Mouse (Mus musculus) megakaryocyte, adult 5-6 weeks (primary cell): Measurements from ENCODE around the gene Fis1. TPM values are rescaled to one million over a fixed set of nuclear protein-coding genes. Genes with fewer than 3 reads are reported as not detected.
A peak's percentile ranks its signal among the peaks of the same experiment; 100 is the strongest.

Source experiments
- ATAC-seq: 2 replicates; pipeline ENCODE4 v1.8.0; 2016; ENCODE audit warnings: mild to moderate bottlenecking, inconsistent platforms; ENCODE audit not compliant: poor library complexity, severe bottlenecking
- total RNA-seq, 2 experiments: library from RNA; stranded (forward) in 1 of 2; stranded (reverse) in 1 of 2; fragments of 153-499, 151-499 nt in 1 of 2; fragments of 221-1000, 200-1000 nt in 1 of 2; gene quantifications; 2 replicates each; pipeline versions ENCODE4 v1.2.3 to v1.2.4; 2015 to 2017

The Fis1 gene
- total RNA-seq, 2 experiments from 2014 or later: 147 to 310 TPM

DNA sequence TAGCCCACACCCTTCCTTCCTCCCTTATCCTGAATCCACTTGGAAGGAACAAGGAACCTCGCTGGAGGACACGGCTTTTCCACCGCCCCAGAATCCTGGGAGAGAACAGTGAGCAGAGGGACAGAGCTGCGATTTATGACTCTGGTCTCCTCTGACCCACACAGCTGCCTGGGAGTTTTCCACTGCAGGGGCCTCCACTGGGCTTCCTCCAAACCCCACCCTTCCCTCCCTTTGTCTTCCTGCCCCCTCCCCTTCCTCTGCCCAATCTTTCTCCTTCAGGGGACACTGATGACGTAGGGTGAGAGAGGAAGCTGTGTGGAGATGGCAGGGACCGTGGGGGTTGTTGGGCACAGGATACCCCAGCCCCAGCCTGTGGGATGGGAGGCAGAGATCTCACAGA lies 13.3 kb downstream of the Fis1 start, which contains the start of gene Cldn15:
Gene Cldn15, plus strand, starts transcription at position 286 of the 400 bp plus-strand sequence.
- no peak for ATAC-seq

DNA sequence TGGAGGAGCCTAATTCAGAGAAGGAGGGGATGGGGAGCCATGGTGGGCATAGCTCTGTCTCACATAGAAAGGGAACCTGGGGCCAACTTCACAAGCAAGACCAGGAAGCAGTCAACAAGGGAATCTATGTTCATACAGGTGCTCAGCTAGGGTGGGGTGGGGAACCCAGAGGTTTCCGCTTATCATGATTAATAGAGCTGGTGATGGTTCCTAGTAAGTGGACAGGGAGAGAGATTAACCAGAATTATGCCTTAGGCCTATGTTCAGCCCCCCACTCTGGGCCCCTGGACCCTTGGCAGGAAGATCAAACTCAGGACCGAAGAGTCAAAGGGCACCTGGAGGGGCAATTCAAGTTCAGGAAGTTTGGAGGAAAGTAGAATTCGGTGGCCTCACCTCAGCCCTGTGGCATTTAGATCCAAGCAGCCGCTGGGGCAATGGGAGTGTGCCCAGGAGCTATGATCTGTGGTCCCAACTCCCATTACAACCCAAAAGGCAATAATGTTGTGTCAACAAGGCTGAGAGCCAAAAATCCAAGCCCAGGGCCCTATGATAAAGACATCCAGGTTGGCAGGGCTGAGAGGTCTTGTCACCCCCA lies 13.9 kb downstream of the Fis1 start:
- ATAC-seq: no peak

DNA sequence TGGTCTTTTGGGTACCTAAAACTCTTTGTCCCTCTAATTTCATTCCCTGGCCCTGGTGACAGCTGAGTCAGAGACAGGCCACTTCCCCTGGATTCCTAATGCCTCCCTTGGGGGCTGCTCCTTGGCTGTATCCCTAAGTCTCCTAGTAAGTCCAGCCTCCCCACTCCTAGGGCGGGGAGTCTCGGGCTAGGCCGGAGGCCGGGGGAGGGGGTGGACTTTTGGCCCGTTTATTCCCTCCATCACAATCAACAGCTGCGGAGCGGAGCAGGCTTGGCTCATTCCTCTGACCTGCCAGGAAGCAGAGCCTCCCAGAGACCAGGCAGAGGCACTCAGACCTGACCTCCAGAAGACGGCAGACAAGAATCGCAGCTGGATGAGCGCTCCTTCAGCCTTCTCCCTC lies 14.5 kb downstream of the Fis1 start:
- ATAC-seq: no peak

DNA sequence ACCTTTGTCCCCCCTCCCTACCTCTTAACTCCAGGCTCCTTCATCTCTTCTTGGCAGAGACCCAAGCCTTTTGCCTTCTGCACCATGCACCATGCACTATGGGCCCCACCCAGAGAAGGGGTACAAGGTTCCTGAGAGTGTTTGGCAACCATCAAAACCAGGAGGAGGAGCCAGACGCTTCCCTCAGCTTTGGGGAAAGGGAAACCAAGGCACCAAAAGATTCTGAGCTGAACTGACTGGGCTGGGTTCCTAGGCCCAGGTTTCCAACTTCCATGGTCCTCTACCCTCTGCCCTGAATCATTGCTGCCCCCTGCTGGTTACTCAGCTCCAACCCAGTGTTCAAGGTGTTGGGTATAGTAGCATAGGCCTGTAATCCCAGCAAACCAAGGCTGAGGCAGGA lies 17.6 kb downstream of the Fis1 start:
- ATAC-seq: peak; percentile 72

DNA sequence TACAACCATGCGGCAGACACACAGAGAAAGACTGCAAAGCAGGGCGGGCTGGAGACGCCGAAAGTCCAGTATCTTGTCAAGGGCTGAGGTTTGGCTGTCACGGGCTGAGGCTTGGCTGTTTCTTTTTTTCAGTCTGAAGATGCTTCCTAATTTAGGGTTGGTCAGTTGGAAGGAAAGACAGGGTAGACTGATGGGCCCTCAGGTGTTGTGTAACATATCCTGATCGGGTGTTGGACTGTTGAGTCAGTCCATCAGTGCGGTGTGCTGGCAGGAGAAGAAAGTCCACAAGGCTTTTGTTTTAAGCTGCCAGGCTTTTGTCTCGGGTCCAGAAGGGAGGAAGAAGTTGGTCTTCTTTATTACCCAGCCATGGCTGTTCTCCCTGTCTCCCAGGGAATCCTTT lies 20.6 kb downstream of the Fis1 start:
- ATAC-seq: peak; percentile 34

DNA sequence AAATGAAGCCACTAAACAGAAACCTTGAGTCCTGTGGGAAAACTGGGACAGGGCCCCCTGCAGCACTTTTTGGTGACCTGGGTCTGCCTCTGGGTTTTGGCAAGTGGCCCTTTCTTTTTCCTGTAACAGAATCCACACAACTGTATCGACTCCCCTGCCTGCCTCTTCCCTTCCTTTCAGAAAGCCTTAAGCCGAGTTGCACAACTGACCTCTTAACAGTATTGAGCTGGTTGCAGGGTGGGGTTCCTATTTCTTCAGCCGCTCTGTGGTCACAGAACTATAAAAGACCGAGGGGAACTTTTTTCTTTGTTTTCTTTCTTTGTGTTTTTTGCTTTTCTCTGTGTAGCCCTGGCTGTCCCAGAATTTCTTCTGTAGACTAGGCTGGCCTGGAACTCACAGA lies 24.7 kb downstream of the Fis1 start:
- peak; percentile 78 for ATAC-seq

DNA sequence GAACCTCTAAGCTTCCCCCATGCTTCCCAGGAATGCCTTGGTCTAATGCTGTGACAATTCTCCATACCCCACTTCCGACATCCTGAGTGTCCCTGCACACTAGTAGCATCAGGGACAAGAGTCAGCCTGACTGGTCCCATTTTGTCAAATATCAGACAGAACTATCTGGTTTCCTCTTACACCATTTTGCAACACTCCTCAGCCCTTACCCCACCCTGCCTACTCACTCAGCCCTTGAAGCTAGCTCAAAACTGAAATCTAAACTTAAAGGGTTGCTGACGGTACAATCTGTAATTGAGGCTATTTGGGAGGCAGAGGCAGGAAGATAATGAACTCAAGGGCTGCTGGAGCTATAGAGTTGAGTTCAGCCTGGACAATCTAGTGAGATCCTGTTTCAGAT lies 26.7 kb downstream of the Fis1 start:
- ATAC-seq: peak; percentile 55

DNA sequence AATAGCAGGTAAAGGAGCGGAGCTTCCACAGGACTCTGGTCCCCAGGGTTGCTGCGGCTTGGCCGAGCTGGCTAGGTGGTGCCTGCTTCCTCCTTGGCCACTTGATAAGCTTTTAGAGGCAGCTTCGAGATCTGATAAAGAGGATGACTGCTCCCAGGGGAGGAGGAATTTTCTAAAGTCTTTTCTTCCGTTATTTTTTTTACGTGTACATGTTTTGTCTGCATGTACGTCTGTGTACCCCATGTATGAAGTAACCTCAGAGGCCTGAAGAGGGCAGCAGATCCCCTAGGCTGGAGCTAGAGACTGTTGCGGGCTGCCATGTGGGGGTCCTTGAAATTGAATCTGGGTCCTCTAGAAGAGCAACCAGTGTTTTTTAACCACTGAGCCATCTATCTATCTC lies 27.9 kb downstream of the Fis1 start:
- ATAC-seq: no peak

DNA sequence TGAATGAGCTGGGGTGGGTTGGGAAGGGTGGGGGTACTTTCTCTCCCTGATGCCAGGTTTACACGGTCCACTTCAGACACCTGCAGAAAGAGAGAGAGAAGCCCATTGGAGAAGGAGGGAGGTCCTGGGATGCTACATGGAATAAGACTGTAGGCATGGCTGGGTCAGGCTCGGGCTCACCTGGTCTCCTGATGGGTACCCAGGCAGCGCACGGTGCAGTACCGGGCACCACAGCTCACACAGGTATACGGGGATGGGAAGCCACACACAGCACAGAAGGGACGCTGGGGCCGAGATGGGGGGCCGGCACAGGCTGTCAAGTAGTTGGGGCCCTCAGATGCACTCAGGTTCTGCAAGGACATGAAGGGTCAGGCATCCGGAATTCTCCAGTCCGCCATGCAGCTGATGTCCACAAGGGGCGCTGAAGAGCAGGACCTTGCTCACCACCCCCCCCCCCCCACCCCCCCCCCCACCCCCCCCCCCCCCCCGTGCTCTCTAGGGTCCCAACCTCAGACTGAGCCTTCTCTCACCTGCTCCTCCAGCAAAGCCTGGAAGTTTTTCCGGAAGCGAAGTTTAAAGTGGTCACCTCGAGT lies 29.4 kb downstream of the Fis1 start:
- no peak for ATAC-seq

DNA sequence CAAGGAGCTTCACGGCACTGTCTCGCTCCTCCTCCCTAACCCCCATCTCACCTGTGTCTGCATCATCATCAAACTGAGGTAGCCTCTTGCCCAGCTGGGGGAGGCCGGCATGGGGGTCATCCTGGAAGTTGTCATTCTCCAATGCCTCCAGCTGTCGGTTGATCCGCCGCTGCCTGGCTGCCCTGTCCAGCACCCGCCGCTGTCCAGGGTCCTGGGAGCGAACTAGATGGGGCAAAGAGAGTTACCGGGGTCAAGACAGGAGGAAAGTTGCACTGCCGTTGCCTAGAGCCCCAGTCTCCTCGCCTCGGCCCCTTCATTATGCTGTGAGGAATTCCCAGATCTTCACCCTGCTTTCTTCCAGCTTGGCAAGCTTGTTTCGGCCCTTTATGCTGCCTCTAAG lies 31.8 kb downstream of the Fis1 start:
- no peak for ATAC-seq

DNA sequence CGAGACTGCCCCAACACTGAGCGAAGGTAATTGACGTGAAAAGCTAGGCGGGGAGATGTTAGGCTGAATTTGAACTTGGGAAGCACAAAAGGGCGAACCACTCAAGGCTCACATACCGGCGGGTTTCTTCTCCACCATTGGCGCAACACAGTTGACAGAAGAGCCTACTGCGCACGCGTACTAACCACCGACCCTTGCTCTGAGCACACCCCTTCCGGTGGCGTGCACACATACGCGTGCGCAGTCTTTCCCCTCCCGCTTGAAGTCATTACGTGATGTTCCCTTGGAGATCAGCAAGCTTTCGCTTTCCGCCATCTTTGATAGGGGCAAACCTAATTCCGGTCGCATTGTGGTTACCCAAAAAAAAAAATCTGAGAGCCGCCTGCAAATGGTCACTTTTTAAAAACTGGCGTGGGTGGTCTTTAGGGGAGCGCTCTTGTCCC lies 33.6 kb downstream of the Fis1 start, which contains the start of gene Plod3:
Gene Plod3, plus strand, starts transcription at position 325 of the 443 bp plus-strand sequence.
- peak; percentile 86 for ATAC-seq

DNA sequence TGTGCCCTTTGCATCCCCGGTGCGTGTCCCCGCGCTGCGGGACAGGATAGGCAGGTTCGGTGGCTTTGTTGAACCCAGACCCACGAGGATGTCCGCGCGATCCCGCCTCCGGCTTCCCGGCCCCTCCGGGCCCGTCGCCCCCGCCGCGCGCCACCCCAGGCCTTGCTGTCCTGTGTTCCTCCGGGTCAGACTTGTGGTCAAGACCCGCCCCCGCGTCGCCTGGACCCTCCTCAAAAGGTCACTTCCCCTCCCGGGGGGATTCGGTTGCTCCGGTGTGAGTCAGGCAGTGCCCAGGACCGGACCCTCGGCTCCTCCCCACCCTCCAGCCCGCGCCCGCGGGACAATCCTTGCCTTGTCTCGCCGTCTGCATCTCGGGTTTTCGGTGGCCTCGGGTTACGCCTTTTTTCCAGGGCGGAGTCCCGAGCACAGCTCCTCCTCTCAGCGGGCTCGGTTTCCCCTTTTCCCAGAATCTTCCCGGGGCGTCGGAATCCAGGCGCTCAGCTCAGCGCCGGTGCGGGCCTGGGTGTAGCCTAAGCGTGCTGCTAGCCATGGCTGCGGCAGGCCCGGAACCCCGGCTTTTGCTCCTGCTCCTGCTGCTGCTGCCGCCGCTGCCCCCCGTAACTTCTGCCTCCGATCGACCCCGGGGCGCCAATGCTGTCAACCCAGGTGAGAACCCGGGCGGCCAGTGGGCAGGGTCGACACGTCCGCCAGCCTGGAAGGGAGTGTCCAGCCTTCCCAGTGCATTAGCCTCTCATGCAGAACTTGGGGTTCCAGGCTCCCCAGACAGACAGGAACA lies 34.3 kb downstream of the Fis1 start:
- ATAC-seq: peak; percentile 60

DNA sequence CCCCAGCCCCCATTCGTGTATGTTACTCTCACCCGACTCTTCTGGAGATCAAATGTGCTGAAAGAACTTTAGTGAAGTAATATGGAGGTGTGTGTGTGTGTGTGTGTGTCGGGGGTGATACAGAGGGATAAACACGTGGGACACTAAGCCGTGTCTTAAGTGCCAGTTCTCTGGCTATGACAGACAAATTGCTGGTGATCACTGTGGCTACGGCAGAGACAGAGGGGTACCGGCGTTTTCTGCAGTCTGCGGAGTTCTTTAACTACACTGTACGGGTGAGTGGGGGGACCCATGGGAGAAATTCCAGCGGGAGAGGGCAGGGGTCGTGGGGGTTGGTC lies 34.8 kb downstream of the Fis1 start, which contains the start of gene Znhit1:
Gene Znhit1, minus strand, starts transcription at position 88 of the 338 bp plus-strand sequence.
- no peak; the same call in 1 of the 2 replicates for ATAC-seq

DNA sequence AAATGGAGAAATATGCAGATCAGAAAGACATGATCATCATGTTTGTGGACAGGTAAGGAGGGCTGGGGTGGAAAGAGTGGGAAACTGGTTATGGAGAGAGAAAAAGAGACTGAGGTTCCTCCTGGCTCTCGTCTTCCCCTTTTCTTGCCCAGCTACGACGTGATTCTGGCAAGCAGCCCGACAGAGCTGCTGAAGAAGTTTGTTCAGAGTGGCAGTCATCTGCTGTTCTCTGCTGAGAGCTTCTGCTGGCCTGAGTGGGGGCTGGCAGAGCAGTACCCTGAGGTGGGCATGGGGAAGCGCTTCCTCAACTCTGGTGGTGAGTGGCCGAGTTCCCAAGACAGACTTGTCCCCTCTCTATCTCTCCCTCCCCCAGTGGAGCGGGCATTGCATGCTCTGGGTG lies 35.3 kb downstream of the Fis1 start:
- ATAC-seq: 0 out of 2 replicates have a peak, but pooled peaks have one; percentile 7

DNA sequence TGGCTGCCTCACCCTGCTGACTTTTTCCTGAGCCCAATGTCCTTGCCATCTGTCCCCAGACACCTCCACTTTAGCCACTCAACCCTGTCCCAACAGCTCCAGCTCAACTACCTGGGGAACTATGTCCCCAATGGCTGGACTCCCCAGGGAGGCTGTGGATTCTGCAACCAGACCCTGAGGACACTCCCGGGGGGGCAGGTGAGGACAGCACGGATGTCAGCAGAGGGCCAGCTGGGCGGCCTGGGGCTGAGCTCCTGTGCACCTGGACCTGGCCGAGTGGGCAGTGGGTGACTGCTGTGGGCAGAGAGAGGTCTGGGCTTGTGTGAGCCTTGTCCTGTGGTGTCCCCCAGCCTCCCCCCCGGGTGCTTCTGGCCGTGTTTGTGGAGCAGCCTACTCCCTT lies 36.7 kb downstream of the Fis1 start:
- no peak for ATAC-seq

DNA sequence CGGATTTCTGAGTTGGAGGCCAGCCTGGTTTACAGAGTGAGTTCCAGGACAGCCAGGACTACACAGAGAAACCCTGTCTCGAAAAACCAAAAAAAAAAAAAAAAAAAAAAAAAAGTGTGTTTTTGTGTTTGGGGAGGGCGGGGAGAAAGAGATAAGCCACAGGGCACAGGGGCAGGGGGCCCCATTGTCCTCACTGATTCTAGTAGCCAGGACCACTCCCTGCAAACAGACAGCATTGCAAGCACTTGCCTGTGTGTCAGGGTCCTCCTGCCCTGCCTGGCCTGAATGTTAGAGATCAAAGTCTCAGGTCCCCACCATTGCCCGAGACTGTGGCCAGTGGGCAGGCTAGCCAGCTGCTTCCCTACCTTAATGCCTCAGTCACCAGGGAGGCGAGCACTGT lies 46.4 kb downstream of the Fis1 start:
- no peak for ATAC-seq

DNA sequence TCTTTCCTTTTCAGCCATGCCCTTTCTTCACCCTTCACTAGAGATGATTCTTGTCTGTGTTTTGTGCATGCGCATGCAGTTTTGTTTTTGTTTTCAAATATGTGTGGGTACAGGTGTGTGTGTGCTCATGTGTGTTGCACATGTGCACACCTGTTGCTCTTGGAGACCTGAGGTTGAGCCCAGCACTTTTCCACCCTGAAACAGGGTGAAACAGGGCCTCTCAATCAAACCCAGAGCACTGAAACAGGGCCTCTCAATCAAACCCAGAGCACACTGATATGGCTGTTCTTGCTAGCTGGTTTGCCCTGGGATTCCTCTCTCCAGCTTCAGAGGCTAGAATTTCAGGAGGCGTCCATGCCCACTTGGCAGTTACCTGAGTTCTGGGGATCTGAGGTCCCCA lies 47.5 kb downstream of the Fis1 start:
- no peak for ATAC-seq

DNA sequence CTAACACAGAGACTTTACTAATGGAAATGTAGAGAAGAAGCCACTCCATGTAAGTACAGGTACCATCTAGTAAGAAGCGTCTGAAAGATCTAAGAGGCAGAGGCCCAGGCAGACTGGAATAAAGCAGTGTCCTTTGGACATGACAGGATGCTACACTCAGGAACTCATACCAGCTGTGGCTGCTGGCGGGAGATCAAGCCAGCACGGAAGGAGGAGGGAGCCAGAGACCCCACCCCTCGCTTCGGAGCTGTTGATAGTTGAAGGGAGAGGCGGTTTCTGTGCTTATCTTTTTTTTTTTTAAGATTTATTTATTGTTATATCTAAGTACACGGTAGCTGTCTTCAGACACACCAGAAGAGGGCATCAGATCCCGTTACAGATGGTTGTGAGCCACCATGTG lies 54.2 kb downstream of the Fis1 start:
- ATAC-seq: no peak

DNA sequence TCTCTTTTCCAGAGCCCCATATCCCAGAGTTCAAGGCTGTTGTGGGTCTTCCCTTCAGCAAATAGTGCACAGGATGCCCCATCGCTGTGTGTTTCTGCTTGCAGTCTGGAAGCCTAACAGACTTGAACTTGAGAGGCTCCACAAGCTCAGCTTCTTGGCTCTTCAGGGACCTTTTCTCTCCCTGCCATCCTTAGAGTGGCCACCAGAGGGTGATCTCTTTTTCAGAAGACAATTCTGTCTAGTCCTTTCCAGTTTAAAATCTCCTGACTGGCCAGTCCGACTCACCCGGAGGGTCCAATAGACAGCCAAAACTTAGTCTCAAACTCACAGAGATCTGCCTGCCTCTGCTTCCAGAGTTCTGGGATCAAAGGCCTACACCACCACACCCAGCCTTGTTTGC lies 56.9 kb downstream of the Fis1 start:
- 0 out of 2 replicates have a peak, but pooled peaks have one; percentile 40 for ATAC-seq

DNA sequence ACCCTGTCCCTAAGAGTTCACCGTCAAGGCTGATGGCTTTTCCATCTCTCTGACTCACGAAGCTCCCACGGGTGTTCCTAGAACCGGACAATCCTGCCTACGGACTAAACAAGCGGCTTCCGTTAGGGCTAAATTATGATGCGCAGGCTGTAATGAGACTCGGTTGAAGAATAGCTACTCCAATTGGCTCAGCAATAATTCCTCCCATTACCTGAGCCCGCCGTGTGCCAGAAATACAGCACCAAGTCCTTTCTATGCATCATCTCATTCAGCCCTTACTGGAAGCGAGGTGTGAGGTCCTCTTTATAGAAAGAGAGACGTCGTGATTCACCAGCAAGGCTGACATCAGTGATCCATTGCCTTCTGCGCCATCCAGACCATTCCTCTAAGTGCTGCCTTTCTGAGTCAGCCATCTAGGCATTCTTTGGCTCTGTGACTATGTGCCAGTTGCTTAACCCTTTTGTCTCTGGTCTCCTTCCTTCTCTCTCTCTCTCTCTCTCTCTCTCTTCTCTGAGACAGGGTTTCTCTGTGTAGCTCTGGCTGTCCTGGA lies 59.4 kb downstream of the Fis1 start:
- ATAC-seq: no peak
